Mouse (Mus musculus) heart, embryonic 16.5 days (tissue): ENCODE results near the gene Th. TPM values are rescaled to one million over a fixed set of nuclear protein-coding genes. Genes with fewer than 3 reads are reported as not detected.

ENCODE experiments used
- ATAC-seq: fragments of 200-750 bp; cut with Nextera tagmentation; replicated peaks from 2 replicates; pipeline ENCODE4 v1.8.0; 2017; ENCODE audit warnings: moderate number of reproducible peaks; ENCODE audit not compliant: insufficient read depth, low FRiP score; ENCODE audit errors: extremely low read depth
- H3K27ac ChIP-seq: fragments of 300-500 bp; sonication (generic); 2 replicates; pipeline ENCODE4 v1.5.1; 2014; ENCODE audit warnings: mild to moderate bottlenecking, low read length, control low read depth, moderate library complexity
- H3K27me3 ChIP-seq: fragments of 300-500 bp; sonication (generic); 2 replicates; pipeline ENCODE4 v1.6.1; 2014; ENCODE audit warnings: low read length, mixed read lengths; ENCODE audit not compliant: control insufficient read depth, insufficient read depth
- H3K36me3 ChIP-seq: fragments of 300-500 bp; sonication (generic); 2 replicates; pipeline ENCODE4 v1.6.1; 2014; ENCODE audit not compliant: control insufficient read depth, insufficient read depth
- H3K4me1 ChIP-seq: fragments of 300-500 bp; sonication (generic); 2 replicates; pipeline ENCODE4 v1.6.1; 2014; ENCODE audit warnings: low read length, mixed read lengths; ENCODE audit not compliant: control insufficient read depth, insufficient read depth
- H3K4me2 ChIP-seq: fragments of 300-500 bp; sonication (generic); 2 replicates; pipeline ENCODE4 v1.6.1; 2014; ENCODE audit warnings: low read depth, mild to moderate bottlenecking, control low read depth, low read length
- H3K4me3 ChIP-seq: fragments of 300-500 bp; sonication (generic); 2 replicates; pipeline ENCODE4 v1.5.1; 2014; ENCODE audit warnings: mild to moderate bottlenecking, control low read depth, low read length
- H3K9ac ChIP-seq: fragments of 300-500 bp; sonication (generic); 2 replicates; pipeline ENCODE4 v1.6.1; 2014; ENCODE audit warnings: low read length, control low read depth
- H3K9me3 ChIP-seq: fragments of 300-500 bp; sonication (generic); replicated peaks from 2 replicates; pipeline ENCODE4 v1.6.1; 2016; ENCODE audit warnings: low read length; ENCODE audit not compliant: control insufficient read depth
- WGBS: fragments of 180-500 bp; shearing (Covaris S2); extraction: QIAGEN DNeasy Blood & Tissue Kit; methylation state at CpG from one replicate; pipeline ENCODE4 v1.1.7; 2014; 5-methylcytosine and 5-hydroxymethylcytosine counted together
- polyA plus RNA-seq: library from polyadenylated mRNA; unstranded; fragments of >200 nt; fragmentation: Nextera tagmentation; extraction: Ambion mirVana; gene quantifications from 2 replicates; pipeline ENCODE4 v1.2.1, GENCODE M21; 2015

The Th gene
- polyA plus RNA-seq: 0.28 and 0.31 TPM in 2 replicates

DNA sequence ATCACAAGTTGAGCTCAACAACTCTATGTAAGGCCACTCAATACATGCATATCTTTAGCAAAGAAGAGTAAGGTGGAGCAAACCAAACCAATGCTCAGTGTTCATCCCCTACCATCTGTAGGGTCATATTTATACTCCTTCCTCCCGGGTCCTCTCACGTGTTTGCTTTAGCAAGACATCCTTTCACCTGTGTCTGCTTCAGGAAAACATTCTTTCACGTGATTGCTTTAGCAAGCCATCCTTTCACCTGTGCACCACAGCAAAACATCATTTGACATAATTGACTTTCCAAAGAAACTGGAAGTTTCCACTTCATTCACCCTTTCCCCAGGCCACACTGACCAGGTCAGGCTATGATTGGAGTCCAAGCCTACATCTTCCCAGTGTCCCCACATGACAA, at the start of gene Th:
Gene Th, minus strand, starts transcription at position 101 of the 400 bp plus-strand sequence.
- Histone ChIP-seq H3K27ac (no peak within 1 kb of the TSS), H3K27me3 (no peaks in the 10 kb centered on the region; the same call in 1 of the 2 replicates), H3K9me3 (no peaks in the 10 kb centered on the region), H3K4me3 (no peak within 1 kb of the TSS), H3K36me3 (no peaks in the 10 kb centered on the region), H3K4me2 (no peak within 1 kb of the TSS), H3K9ac (no peak within 1 kb of the TSS), H3K4me1 (no peaks in the 10 kb centered on the region; the same call in 1 of the 2 replicates)
- 84% methylated on average over 3 of the region's 3 CpGs for WGBS
- no peak for ATAC-seq

DNA sequence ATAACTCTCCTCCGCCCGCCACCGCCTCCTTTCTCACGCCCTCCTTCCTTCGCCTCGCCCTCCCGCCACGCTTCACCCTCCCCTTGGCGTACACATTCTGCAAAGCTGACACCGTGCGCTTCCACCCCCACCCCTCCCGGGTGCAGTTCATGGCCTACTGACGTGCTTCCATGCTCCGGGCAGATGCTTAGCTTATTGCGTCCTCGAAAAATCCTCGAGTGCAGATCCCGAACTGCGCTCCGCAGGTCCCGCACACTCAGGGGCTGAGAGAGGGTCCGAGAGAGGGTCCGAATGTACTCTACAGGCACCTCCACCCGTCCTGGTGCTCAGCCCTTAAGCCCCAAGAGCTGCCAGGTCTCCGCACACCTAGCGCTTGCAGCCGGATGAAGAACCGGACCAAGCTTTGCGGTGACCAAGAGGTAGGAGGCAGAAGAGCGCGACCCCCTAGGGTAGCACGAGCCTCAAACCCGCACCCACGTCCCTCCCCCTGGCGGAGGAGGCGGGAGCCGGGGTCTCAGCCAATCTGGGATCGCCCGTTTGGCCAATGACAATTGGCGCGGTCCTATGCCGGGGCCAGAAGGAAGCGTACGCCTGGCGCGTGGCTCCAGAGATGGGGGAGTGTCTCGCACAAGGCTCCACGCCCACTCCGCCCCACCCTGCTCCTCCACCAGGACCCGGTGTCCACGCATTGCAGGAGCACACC, 38.0 kb upstream of the Th start, which contains the start of gene Ascl2:
Gene Ascl2, minus strand, starts transcription at position 456 of the 703 bp plus-strand sequence.
- ATAC-seq: 0 out of 2 replicates have a peak, but pooled peaks have one; percentile 39
- H3K9me3 ChIP-seq: no peaks in the 10 kb centered on the region
- no peaks in the 10 kb centered on the region for H3K36me3 ChIP-seq
- WGBS: 2% methylated on average over 51 of the region's 51 CpGs
- peaks cover 18% of the 10 kb centered on the region for H3K4me1 ChIP-seq
- peak within 1 kb of the TSS; percentile 58 for H3K4me3 ChIP-seq
- H3K27ac ChIP-seq: no peak within 1 kb of the TSS
- H3K4me2 ChIP-seq: peak within 1 kb of the TSS; percentile 98
- peaks cover 69% of the 10 kb centered on the region for H3K27me3 ChIP-seq
- H3K9ac ChIP-seq: peak within 1 kb of the TSS; percentile 60

GRCm38 (mm10) chr7:142967884-142968808, 37.2 kb upstream of the Th start:
- Histone ChIP-seq H3K36me3 (no peaks in the 10 kb centered on the region), H3K4me2 (peak overlapping the region; percentile 98), H3K27me3 (peaks cover 69% of the 10 kb centered on the region), H3K4me3 (peak overlapping the region; percentile 58), H3K9ac (peak overlapping the region; percentile 60), H3K9me3 (no peaks in the 10 kb centered on the region), H3K4me1 (peaks cover 18% of the 10 kb centered on the region), H3K27ac (no peak overlapping the region)
- peak; percentile 33 for ATAC-seq
- under 1% methylated on average over 90 of the region's 90 CpGs for WGBS

DNA sequence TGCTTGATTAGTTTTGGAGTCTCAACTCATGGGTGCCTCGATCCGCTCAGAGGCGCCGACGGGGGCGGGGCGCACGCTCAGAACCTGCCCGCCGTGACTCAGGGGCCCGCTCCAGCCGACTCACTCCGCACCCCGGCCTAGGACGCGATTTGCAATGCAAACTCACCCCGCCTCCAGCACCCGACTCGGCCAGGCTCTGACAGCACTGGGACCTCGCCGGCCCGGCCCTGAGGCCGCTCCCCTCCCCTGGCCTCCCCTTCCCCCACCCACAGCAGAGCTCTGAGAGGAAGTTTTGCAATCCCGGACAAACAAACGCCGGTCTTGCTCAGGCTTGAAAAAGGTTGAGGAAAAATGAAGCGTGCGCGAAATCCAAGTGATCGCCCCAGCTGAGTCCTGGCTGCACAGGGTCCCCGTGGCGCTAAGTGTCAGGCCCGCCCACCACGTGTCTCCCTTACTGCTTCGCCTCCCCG, 36.5 kb upstream of the Th start:
- H3K4me2 ChIP-seq: peak overlapping the region; percentile 98
- peaks cover 69% of the 10 kb centered on the region for H3K27me3 ChIP-seq
- no peak overlapping the region for H3K27ac ChIP-seq
- WGBS: under 1% methylated on average over 36 of the region's 36 CpGs
- no peaks in the 10 kb centered on the region for H3K9me3 ChIP-seq
- H3K36me3 ChIP-seq: no peaks in the 10 kb centered on the region
- peak overlapping the region; percentile 58 for H3K4me3 ChIP-seq
- peak; percentile 44; the same call in 1 of the 2 replicates for ATAC-seq
- H3K4me1 ChIP-seq: peaks cover 18% of the 10 kb centered on the region
- H3K9ac ChIP-seq: peak overlapping the region; percentile 58

DNA sequence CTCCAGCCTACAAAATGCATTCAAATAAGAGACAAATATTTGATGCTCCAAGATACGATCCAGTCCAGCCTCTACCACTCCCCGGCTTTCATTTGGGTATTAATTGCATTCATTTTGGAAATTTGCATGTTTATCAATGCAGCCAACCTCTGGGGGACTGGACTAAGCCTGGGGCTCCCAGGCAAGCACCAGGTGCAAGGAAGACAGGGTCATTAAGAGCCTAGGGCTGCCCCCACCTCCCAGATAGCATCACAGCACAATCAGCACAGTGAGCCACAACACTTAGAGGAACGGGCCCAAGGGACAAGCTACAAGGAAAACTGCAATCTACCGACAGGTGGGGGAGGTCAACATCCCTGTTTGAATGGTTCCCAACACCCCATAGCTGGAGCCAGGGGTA, 28.8 kb upstream of the Th start:
- H3K9ac ChIP-seq: no peak overlapping the region
- no peak overlapping the region for H3K4me3 ChIP-seq
- H3K36me3 ChIP-seq: no peaks in the 10 kb centered on the region
- ATAC-seq: no peak
- peaks cover 5% of the 10 kb centered on the region for H3K27me3 ChIP-seq
- H3K4me1 ChIP-seq: no peaks in the 10 kb centered on the region
- H3K9me3 ChIP-seq: no peaks in the 10 kb centered on the region
- H3K27ac ChIP-seq: no peak overlapping the region
- H3K4me2 ChIP-seq: no peak overlapping the region
- 74% methylated on average over 4 of the region's 4 CpGs for WGBS

- no peak overlapping the region for H3K9ac ChIP-seq
- no peaks in the 10 kb centered on the region for H3K9me3 ChIP-seq
- H3K27ac ChIP-seq: no peak overlapping the region
- ATAC-seq: no peak
- H3K27me3 ChIP-seq: no peaks in the 10 kb centered on the region
- H3K4me3 ChIP-seq: no peak overlapping the region
- no peaks in the 10 kb centered on the region for H3K4me1 ChIP-seq
- no peaks in the 10 kb centered on the region for H3K36me3 ChIP-seq
- WGBS: 81% methylated on average over 1 of the region's 1 CpGs
- H3K4me2 ChIP-seq: no peak overlapping the region
These were observed 27.9 kb upstream of the Th start for GRCm38 (mm10) chr7:142958817-142959216.

- H3K4me2 ChIP-seq: no peak overlapping the region
- no peak overlapping the region for H3K27ac ChIP-seq
- no peaks in the 10 kb centered on the region for H3K36me3 ChIP-seq
- no peak overlapping the region for H3K9ac ChIP-seq
- no peak overlapping the region for H3K4me3 ChIP-seq
- H3K4me1 ChIP-seq: no peaks in the 10 kb centered on the region
- no peaks in the 10 kb centered on the region for H3K27me3 ChIP-seq
- WGBS: 62% methylated on average over 2 of the region's 2 CpGs
- ATAC-seq: no peak
- no peaks in the 10 kb centered on the region for H3K9me3 ChIP-seq
These were observed 25.1 kb upstream of the Th start for GRCm38 (mm10) chr7:142956018-142956417.

DNA sequence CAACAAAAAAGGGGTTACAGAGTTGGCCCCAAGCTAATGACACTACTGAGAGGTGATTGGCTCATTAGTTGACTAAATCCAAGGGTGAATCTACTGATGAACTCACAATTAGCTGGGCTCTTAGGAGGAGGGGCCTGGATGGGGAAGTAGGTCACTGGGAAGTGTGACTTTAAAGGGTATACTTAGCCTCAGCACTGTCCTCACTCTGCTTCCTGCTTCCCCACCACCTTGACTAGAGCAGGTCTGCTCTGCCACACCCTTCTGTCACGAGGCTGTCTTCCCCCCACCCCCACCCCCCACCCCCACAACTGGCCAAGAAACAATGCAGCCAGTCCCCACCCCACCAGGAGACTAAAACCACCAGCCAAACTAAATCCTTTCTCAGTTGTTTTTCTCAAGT, 18.6 kb upstream of the Th start:
- H3K4me3 ChIP-seq: no peak overlapping the region
- 0 out of 2 replicates have a peak, but pooled peaks cover 3% of the 10 kb centered on the region for H3K27me3 ChIP-seq
- no peaks in the 10 kb centered on the region for H3K4me1 ChIP-seq
- no peaks in the 10 kb centered on the region for H3K36me3 ChIP-seq
- 14% methylated on average over 1 of the region's 1 CpGs for WGBS
- H3K27ac ChIP-seq: no peak overlapping the region
- no peak overlapping the region for H3K4me2 ChIP-seq
- no peaks in the 10 kb centered on the region for H3K9me3 ChIP-seq
- no peak for ATAC-seq
- H3K9ac ChIP-seq: no peak overlapping the region

- ATAC-seq: no peak
- no peak overlapping the region for H3K27ac ChIP-seq
- H3K27me3 ChIP-seq: no peaks in the 10 kb centered on the region
- H3K9ac ChIP-seq: no peak overlapping the region
- H3K4me2 ChIP-seq: no peak overlapping the region
- no peak overlapping the region for H3K4me3 ChIP-seq
- no peaks in the 10 kb centered on the region for H3K9me3 ChIP-seq
- no peaks in the 10 kb centered on the region for H3K4me1 ChIP-seq
- no peaks in the 10 kb centered on the region for H3K36me3 ChIP-seq
These were observed 6.7 kb upstream of the Th start for GRCm38 (mm10) chr7:142937631-142938030.
